Mouse (Mus musculus): ENCODE results near the gene Cadm2. TPM values are rescaled to one million over a fixed set of nuclear protein-coding genes. Genes with fewer than 3 reads are reported as not detected.

The Cadm2 gene
- polyA plus RNA-seq, 1 experiment from 2014 or later, result 0.25 TPM

GRCm38 (mm10) chr16:66925517-66925916 lies 695.2 kb downstream of the Cadm2 start:
- H3K9ac ChIP-seq, result no peak overlapping the region
- ATAC-seq (ENCODE audit: extremely low read depth, insufficient number of reproducible peaks, low FRiP score, low TSS enrichment), result no peak
- no peak overlapping the region for H3K4me2 ChIP-seq
- WGBS, result 73% methylated on average over 1 of the region's 1 CpGs
- H3K9me3 ChIP-seq, result no peaks in the 10 kb centered on the region
- no peaks in the 10 kb centered on the region for H3K27me3 ChIP-seq (replicated peaks)
- H3K36me3 ChIP-seq, result no peaks in the 10 kb centered on the region
- H3K4me3 ChIP-seq, result no peak overlapping the region
- H3K4me1 ChIP-seq, result no peaks in the 10 kb centered on the region
- H3K27ac ChIP-seq (replicated peaks), result no peak overlapping the region

GRCm38 (mm10) chr16:66922753-66923152 lies 698.0 kb downstream of the Cadm2 start:
- H3K27me3 ChIP-seq (replicated peaks), result no peaks in the 10 kb centered on the region
- H3K4me2 ChIP-seq, result no peak overlapping the region
- H3K9ac ChIP-seq, result no peak overlapping the region
- H3K36me3 ChIP-seq, result no peaks in the 10 kb centered on the region
- H3K4me1 ChIP-seq, result no peaks in the 10 kb centered on the region
- H3K9me3 ChIP-seq, result no peaks in the 10 kb centered on the region
- H3K27ac ChIP-seq (replicated peaks), result no peak overlapping the region
- no peak overlapping the region for H3K4me3 ChIP-seq
- no peak for ATAC-seq (ENCODE audit: extremely low read depth, insufficient number of reproducible peaks, low FRiP score, low TSS enrichment)
- WGBS, result 69% methylated on average over 2 of the region's 2 CpGs

GRCm38 (mm10) chr16:66921414-66921915 lies 699.2 kb downstream of the Cadm2 start:
- no peaks in the 10 kb centered on the region for H3K4me1 ChIP-seq
- no peak for ATAC-seq (ENCODE audit: extremely low read depth, insufficient number of reproducible peaks, low FRiP score, low TSS enrichment)
- H3K4me3 ChIP-seq, result no peak overlapping the region
- H3K9me3 ChIP-seq, result no peaks in the 10 kb centered on the region
- no peak overlapping the region for H3K4me2 ChIP-seq
- H3K27ac ChIP-seq (replicated peaks), result no peak overlapping the region
- 67% methylated on average over 1 of the region's 1 CpGs for WGBS
- no peaks in the 10 kb centered on the region for H3K36me3 ChIP-seq
- no peaks in the 10 kb centered on the region for H3K27me3 ChIP-seq (replicated peaks)
- H3K9ac ChIP-seq, result no peak overlapping the region

GRCm38 (mm10) chr16:66919889-66920402 lies 700.8 kb downstream of the Cadm2 start:
- no peaks in the 10 kb centered on the region for H3K27me3 ChIP-seq (replicated peaks)
- H3K36me3 ChIP-seq, result no peaks in the 10 kb centered on the region
- H3K27ac ChIP-seq (replicated peaks), result no peak overlapping the region
- H3K4me3 ChIP-seq, result no peak overlapping the region
- no peak for ATAC-seq (ENCODE audit: extremely low read depth, insufficient number of reproducible peaks, low FRiP score, low TSS enrichment)
- H3K9ac ChIP-seq, result no peak overlapping the region
- H3K4me1 ChIP-seq, result no peaks in the 10 kb centered on the region
- WGBS, result 89% methylated on average over 12 of the region's 12 CpGs
- no peak overlapping the region for H3K4me2 ChIP-seq
- no peaks in the 10 kb centered on the region for H3K9me3 ChIP-seq

GRCm38 (mm10) chr16:66901801-66902200 lies 718.9 kb downstream of the Cadm2 start:
- no peaks in the 10 kb centered on the region for H3K36me3 ChIP-seq
- H3K9ac ChIP-seq, result no peak overlapping the region
- H3K4me3 ChIP-seq, result no peak overlapping the region
- 75% methylated on average over 3 of the region's 3 CpGs for WGBS
- H3K4me2 ChIP-seq, result no peak overlapping the region
- ATAC-seq (ENCODE audit: extremely low read depth, insufficient number of reproducible peaks, low FRiP score, low TSS enrichment), result no peak
- H3K9me3 ChIP-seq, result no peaks in the 10 kb centered on the region
- no peaks in the 10 kb centered on the region for H3K27me3 ChIP-seq (replicated peaks)
- no peak overlapping the region for H3K27ac ChIP-seq (replicated peaks)
- H3K4me1 ChIP-seq, result no peaks in the 10 kb centered on the region

- H3K9ac ChIP-seq, result no peak overlapping the region
- WGBS, result 57% methylated on average over 4 of the region's 4 CpGs
These were observed 720.0 kb downstream of the Cadm2 start for GRCm38 (mm10) chr16:66900664-66901063.

GRCm38 (mm10) chr16:66892359-66892758 lies 728.3 kb downstream of the Cadm2 start:
- H3K36me3 ChIP-seq, result no peaks in the 10 kb centered on the region
- no peaks in the 10 kb centered on the region for H3K4me1 ChIP-seq
- no peak overlapping the region for H3K27ac ChIP-seq (replicated peaks)
- H3K4me3 ChIP-seq, result no peak overlapping the region
- H3K9ac ChIP-seq, result no peak overlapping the region
- H3K4me2 ChIP-seq, result no peak overlapping the region
- WGBS, result 76% methylated on average over 6 of the region's 6 CpGs
- no peaks in the 10 kb centered on the region for H3K27me3 ChIP-seq (replicated peaks)
- no peaks in the 10 kb centered on the region for H3K9me3 ChIP-seq
- ATAC-seq (ENCODE audit: extremely low read depth, insufficient number of reproducible peaks, low FRiP score, low TSS enrichment), result no peak

More at GRCm38 (mm10) chr16:66900664-66901063, 720.0 kb downstream of the Cadm2 start:
- Histone ChIP-seq H3K9me3 (no peaks in the 10 kb centered on the region), H3K4me2 (no peak overlapping the region), H3K27ac (replicated peaks) (no peak overlapping the region), H3K4me1 (no peaks in the 10 kb centered on the region), H3K27me3 (replicated peaks) (no peaks in the 10 kb centered on the region), H3K4me3 (no peak overlapping the region), H3K36me3 (no peaks in the 10 kb centered on the region)
- ATAC-seq (ENCODE audit: extremely low read depth, insufficient number of reproducible peaks, low FRiP score, low TSS enrichment), result no peak

GRCm38 (mm10) chr16:66891559-66892247 lies 729.0 kb downstream of the Cadm2 start:
- 64% methylated on average over 6 of the region's 6 CpGs for WGBS
- H3K36me3 ChIP-seq, result no peaks in the 10 kb centered on the region
- H3K9me3 ChIP-seq, result no peaks in the 10 kb centered on the region
- no peak overlapping the region for H3K9ac ChIP-seq
- H3K4me2 ChIP-seq, result no peak overlapping the region
- no peaks in the 10 kb centered on the region for H3K4me1 ChIP-seq
- H3K4me3 ChIP-seq, result no peak overlapping the region
- H3K27me3 ChIP-seq (replicated peaks), result no peaks in the 10 kb centered on the region
- no peak for ATAC-seq (ENCODE audit: extremely low read depth, insufficient number of reproducible peaks, low FRiP score, low TSS enrichment)
- H3K27ac ChIP-seq (replicated peaks), result no peak overlapping the region

GRCm38 (mm10) chr16:66889907-66890306 lies 730.8 kb downstream of the Cadm2 start:
- Histone ChIP-seq H3K36me3 (no peaks in the 10 kb centered on the region), H3K4me2 (no peak overlapping the region), H3K27ac (replicated peaks) (no peak overlapping the region), H3K9me3 (no peaks in the 10 kb centered on the region), H3K27me3 (replicated peaks) (no peaks in the 10 kb centered on the region), H3K9ac (no peak overlapping the region), H3K4me1 (no peaks in the 10 kb centered on the region), H3K4me3 (no peak overlapping the region)
- no peak for ATAC-seq (ENCODE audit: extremely low read depth, insufficient number of reproducible peaks, low FRiP score, low TSS enrichment)
- WGBS, result 83% methylated on average over 8 of the region's 8 CpGs

GRCm38 (mm10) chr16:66882597-66882996 lies 738.1 kb downstream of the Cadm2 start:
- no peak for ATAC-seq (ENCODE audit: extremely low read depth, insufficient number of reproducible peaks, low FRiP score, low TSS enrichment)
- 40% methylated on average over 3 of the region's 3 CpGs for WGBS
- Histone ChIP-seq H3K4me2 (no peak overlapping the region), H3K4me3 (no peak overlapping the region), H3K9ac (no peak overlapping the region), H3K36me3 (no peaks in the 10 kb centered on the region), H3K9me3 (no peaks in the 10 kb centered on the region), H3K27me3 (replicated peaks) (no peaks in the 10 kb centered on the region), H3K27ac (replicated peaks) (no peak overlapping the region), H3K4me1 (no peaks in the 10 kb centered on the region)

GRCm38 (mm10) chr16:66871201-66871600 lies 749.5 kb downstream of the Cadm2 start:
- H3K27me3 ChIP-seq (replicated peaks), result no peaks in the 10 kb centered on the region
- H3K9ac ChIP-seq, result no peak overlapping the region
- H3K4me3 ChIP-seq, result no peak overlapping the region
- no peak for ATAC-seq (ENCODE audit: extremely low read depth, insufficient number of reproducible peaks, low FRiP score, low TSS enrichment)
- H3K36me3 ChIP-seq, result no peaks in the 10 kb centered on the region
- no peak overlapping the region for H3K4me2 ChIP-seq
- H3K27ac ChIP-seq (replicated peaks), result no peak overlapping the region
- H3K4me1 ChIP-seq, result no peaks in the 10 kb centered on the region
- no peaks in the 10 kb centered on the region for H3K9me3 ChIP-seq
- 63% methylated on average over 3 of the region's 3 CpGs for whole genome bisulfite sequencing

GRCm38 (mm10) chr16:66851047-66851446 lies 769.7 kb downstream of the Cadm2 start:
- Histone ChIP-seq H3K4me3 (no peak overlapping the region), H3K9ac (no peak overlapping the region), H3K27me3 (replicated peaks) (no peaks in the 10 kb centered on the region), H3K36me3 (no peaks in the 10 kb centered on the region), H3K4me2 (no peak overlapping the region), H3K27ac (replicated peaks) (no peak overlapping the region), H3K9me3 (no peaks in the 10 kb centered on the region), H3K4me1 (no peaks in the 10 kb centered on the region)
- no peak for ATAC-seq (ENCODE audit: extremely low read depth, insufficient number of reproducible peaks, low FRiP score, low TSS enrichment)
- WGBS, result 82% methylated on average over 3 of the region's 3 CpGs
